Mouse (Mus musculus) kidney, postnatal 36 days (tissue): ENCODE data around the gene B130006D01Rik.
"Not testable (repeated sequence)": the region's sequence is repeated elsewhere in the genome, so short reads cannot be mapped to it uniquely, and the experiment has no call there.

Experiments used
- DNase-seq, 2 experiments: peaks; one replicate each; pipeline ENCODE4 v3.0.0; 2021 to 2022; ENCODE audit warnings: mixed read lengths in 2 of 2

Gene B130006D01Rik

DNA sequence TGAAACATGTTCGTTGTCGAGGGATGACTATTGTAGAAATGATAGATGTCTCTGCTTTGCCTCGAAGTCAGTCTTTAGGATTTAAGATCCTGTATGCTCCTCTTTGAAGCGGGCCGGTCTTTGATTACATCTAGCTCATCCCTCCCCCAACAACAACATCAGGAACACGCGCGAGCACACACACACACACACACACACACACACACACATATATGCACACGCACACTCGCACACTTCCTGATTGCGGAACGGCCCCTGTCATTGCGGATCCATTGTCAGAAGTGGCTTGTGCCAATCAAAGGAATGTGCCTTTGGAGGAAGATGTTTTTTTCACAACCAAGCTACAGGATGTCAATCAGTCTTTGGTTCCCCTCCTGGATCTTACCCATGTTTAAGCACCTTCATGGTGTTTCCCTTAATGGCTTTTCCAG, 9.6 kb upstream of the B130006D01Rik start:
- DNase-seq: peak; percentile 11 to 18

DNA sequence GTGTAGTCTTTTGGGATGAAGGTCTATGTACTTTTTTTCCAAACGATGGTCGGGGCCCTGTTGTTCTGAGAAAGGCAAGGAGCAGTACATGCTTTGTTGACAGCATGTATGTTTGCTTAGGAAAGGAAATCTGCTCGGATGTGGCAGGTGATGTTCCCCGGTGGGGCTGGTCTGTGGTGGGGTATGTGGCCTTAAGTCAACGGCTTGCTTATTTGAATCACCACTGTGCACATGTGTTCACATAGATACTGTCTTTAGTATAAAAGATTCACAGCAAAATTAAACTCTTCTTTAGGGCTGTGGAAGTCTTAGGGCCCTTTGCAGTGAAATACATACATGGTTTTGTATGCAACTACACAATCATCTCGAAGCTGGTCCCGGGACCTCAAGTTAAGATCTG, 9.0 kb upstream of the B130006D01Rik start:
- no peak for DNase-seq

DNA sequence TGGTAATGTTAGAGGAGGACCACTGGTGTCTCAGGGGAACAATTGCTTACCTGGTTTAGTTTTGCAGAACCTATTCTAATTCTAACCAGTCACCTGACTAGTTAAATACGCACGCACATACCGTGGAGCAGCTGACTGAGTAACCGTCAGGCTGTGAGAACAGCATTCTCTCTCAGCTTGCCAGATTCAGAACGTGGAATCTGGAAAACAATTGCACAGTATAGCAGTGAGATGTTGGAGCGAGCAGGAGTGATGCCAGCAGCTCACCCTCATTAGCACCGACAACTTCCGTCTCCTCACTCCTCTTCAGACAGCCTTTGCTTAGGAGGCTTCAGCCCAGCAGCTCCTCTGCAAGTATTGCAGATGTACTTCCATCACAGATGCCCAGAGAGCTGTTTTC, 7.3 kb upstream of the B130006D01Rik start:
- no peak for DNase-seq

DNA sequence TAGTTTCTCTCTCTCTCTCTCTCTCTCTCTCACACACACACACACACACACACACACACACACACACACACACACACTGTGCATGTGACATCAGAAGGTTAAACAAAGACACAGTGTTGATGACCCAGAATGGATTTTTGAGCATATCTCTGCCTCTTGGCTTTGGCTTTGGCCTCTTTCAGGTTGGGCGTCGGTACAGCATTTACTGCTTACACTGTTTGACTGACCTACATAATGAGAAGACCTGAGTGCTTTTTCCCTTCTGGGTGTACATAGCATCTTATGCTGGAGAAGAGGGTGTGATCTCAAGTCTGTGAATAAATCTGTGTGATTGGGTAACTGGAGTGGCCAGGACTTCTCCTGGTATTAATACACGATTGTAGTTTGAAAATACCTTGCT, 4.0 kb upstream of the B130006D01Rik start:
- DNase-seq: no peak

DNA sequence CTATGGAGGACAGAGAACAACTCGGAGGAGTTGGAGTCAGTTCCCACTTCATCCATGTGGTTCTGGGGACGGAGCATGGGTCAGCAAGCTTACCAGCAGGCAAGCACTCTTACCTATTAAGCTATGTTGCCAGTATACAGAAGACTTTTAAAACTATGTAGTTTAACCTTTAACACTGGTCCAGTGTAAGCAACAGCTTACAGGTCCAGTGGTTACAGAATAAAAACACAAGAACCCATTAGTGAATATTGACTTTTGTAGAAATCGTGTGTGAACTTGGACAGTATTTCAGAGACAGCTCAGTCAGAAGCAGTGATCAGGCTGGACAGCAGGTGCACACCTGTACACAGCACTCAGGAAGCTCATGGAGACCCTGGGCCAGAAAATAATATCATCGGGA, 1.1 kb downstream of the B130006D01Rik start:
- no peak for DNase-seq

DNA sequence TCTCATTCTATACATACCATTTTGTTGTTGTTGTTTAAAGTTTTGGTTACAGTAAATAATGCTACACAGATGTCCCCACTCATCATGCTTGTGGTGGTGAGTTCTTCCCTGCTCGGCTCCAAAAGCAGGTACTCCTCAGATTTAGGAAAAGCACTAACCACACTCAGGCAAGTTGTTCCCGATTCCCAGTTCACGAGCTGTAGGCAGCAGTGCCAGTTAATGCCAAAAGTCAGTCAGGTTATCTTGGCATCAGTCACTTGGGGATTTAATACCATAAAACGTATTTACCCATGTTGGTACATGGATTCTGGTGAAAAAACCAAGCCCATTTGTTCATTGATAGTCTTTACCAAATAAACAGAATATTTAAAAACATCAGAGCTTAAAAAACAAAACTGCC, 2.8 kb downstream of the B130006D01Rik start:
- no peak for DNase-seq

DNA sequence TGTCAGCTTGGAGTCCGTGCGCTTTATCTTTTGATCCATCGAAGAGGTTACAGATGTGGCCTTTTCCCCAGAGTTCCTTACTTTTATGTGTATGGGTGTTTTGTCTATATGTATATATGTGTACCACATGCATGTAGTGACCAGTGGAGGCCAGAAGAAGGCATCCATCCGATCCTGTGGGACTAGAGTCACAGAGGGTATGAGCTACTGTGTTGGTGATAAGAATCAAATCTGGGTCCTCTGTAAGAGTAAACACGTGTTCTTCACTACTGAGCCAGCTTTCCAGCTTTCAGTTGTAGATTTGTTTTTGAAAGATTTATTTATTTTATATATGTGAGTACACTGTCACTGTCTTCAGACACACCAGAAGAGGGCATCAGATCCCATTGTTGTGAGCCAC, 4.6 kb downstream of the B130006D01Rik start:
- DNase-seq: no peak

DNA sequence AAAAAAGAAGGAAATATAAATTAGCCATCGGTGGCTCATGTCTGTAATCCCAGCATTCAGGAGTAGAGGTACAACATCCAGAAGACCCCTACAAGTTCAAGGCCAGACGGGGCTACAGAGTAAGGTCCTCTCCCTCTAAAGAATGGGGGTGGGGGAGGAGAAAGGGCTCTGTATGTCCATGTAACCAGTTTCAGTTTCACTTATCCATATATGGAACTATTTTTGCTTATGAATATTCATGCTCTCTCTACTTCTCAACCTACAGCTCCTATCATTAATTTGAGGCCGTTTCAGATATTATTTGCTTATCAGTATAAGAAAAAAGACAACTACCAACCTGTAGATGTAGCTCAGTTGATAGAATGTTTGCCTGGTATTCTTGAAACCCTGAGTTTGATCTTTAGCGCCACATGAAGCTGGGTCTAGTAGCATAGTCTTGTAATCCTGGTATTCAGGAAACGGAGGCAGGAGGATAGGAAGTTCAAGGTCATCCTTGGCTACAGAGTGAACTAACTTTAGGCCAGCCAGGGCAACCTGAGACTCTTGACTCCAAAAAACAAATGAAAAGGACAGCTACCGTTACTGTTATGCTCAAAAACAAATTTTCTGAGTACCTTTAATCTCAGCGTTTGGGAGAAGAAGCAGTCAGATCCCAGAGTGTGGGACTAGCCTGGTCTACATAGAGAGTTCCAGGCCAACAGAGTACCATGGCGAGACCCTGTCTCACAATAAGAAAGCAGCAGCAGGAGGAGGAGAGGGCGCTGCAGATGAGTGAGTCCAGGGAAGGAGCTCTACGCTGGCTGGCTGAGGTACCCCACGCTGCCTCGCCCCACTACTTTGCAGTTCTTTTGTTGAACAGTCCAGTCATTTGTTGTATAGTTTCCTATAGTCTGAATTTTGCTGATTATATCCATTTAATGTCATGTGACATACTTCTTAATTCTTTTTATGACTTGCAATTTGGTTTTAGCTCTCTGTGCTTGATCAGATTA, 5.8 kb downstream of the B130006D01Rik start:
- no peak for DNase-seq

DNA sequence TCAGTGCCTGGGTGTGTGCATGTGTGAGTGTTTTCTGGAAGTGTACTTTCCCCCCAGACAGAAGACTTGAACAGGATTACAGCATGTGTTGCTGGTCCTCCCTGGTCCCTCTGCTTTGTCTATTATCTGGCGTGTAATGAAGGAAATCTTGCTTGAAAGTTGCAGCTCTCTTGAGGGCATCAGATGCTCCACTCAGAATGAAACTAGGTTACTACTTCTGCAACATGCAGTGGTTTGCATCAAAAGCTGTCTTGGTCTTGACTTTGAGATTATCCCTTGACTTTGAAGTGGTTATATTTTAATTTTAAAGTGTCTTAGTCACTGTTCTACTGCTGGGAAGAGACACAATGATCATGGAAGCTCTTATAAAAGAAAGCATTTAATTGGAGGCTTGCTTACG, 11.1 kb downstream of the B130006D01Rik start:
- no peak for DNase-seq

DNA sequence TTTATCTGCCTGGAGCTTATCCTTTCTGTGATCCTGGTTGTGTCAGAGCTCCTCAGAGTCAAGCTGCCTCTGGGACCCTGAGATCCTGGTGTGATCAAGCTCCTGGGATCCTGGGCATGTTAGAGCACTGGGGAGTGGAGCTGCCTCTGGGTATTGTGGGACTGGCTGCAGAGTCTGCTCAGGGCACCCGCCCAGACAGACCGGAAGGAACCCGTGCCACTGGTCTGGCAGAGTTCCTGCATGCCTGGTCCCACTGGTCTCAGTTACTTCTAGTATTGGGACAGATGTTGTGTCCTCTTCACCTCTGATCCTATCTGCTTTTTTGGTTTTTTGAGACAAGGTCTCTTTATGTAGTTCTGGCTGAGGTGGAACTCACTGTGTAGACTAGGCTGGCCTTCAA, 14.4 kb downstream of the B130006D01Rik start:
- DNase-seq: peak; percentile 23 to 53

DNA sequence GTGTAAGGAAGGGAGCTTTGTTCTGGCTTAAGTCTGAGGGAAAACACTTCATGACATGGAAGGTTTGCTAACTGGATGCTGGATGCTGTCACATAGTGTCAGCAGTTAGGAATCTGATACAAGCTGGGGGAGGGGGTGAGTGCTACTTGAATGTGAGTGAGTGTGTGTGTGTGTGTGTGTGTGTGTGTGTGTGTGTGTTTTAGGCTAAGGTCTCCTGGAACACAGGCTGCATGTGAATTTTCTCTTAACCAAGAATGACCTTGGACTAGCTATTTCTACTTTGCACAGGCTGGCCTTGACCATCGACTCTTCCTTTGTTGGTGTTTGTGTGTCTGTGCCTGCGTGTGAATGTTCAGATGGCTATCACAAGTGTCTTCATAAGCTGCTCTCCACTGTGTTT, 21.1 kb downstream of the B130006D01Rik start:
- no peak for DNase-seq

DNA sequence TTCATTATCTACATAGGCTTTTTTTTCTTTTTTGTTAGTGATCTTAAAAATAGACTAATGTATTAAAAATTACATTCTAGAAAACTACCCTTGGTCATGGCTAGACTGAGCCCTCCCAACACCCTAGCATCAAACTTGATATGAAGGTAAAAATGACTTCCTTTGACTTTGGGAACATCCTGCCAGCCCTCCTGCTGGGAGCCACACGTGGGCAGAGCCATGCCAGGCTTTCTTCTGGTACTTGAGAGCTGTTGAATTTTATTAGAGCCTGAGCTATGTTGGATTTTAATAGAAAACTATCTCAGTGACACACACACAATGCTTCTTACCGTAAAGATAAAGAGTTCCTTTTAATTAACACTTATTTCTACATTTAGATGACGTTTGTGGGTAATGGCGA, 23.4 kb downstream of the B130006D01Rik start:
- DNase-seq: no peak

DNA sequence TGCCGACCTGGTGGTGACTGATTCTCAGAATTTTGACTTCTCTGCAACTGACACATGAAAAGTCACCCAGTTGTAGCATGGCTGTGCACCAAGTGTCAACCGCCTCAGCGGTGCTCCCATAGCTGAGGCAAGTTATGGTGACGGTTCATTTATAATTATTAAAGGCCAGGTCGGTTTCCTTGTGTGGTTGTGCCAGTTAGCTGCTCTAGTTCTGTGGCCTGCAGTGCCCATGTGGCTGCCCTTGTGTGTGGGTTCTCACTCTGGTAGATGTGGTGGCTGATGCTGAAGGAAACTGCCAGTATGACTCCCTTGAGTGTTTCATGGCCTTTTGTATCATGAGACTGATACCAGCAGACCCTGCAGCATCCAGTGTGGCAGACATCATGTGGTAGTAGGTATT, 24.9 kb downstream of the B130006D01Rik start:
- no peak for DNase-seq

DNA sequence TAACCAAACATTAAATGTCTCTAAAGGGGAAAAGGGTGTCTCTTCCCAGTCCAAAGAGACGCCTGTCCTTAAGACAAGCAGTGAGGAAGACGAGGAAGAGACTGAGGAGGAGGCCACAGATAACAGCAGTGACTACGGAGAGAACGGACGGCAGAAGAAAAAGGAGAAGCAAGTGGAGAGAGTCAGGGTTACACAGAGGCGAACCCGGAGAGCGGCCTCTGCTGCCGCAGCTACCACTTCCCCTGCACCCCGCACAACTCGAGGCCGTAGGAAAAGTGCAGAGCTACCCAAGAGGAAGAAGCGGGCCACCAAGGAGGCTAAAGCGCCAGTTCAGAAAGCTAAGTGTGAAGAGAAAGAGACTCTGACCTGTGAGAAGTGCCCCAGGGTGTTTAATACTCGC, 26.2 kb downstream of the B130006D01Rik start:
- no peak for DNase-seq

DNA sequence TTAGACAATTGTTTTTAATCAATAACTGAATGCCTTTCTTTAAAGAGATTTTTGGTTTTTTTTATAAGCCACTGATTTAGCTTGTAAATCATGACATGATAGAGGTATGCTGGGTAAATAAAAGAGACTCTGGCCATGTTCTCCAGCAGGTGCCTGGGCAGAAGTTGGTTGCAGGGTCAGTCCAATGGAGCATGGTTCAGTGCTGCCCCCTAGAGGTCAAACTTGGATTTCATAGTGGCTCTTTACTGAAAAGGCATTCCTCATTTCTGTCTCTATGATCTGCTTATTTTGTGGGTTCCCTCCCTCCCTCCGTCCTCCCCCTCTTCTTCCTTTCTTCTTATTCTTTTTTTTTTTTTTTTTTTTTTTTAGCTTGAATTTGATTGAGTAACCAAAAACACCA, 27.6 kb downstream of the B130006D01Rik start:
- DNase-seq: peak; percentile 81 to 90

DNA sequence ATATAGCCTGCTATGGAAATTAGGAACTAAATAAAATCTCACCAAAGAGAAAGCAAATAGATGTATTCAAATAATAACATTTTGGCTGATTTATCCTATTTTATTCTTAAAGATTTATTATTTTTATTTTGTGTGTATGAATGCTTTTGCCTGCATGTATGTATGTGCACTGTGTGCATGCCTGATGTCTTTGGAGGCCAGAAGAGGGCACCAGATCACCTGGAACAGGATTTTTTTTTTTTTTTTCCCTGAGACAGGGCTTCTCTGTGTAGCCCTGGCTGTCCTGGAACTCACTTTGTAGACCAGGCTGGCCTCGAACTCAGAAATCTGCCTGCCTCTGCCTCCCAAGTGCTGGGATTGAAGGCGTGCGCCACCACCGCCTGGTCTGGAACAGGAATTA, 31.8 kb downstream of the B130006D01Rik start:
- DNase-seq: not testable (repeated sequence)

DNA sequence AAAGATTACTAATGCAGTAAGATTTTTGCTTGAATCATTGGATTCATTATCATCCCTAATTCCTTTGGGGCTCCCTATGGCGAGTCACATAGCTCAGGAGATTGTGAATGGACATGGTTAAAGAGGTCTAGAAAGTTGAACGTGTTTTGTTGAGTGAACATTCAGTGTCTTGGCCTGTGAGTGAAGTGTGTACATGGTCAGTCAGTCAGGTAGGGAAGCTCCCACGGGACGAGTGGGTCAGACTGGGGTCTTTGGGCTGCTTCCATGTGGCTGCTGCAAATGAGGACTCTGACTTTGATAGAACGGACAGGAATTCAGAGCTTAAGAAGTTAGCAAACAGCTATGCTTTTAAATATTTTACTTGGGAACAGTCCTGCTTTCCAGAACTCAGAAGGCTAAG, 37.1 kb downstream of the B130006D01Rik start:
- no peak for DNase-seq

DNA sequence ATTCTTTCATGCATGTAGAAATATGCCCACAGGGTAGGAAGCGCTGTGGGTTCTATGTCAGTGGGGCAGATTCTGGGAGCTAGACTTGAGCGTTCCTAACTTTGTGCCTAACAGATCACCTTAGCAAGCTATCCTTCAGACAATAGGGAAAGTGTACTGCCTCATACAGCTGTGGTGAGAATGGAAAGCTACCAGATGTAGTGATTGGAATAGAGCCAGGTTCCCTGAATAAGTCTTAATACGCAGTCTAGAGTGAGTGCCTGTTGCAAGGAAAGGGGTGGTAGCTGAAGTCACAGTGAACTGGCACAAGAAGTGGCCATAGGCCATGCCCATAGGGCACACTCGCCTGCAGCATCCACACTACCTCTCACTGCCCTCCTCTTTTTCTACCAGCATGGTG, 39.6 kb downstream of the B130006D01Rik start:
- no peak for DNase-seq

DNA sequence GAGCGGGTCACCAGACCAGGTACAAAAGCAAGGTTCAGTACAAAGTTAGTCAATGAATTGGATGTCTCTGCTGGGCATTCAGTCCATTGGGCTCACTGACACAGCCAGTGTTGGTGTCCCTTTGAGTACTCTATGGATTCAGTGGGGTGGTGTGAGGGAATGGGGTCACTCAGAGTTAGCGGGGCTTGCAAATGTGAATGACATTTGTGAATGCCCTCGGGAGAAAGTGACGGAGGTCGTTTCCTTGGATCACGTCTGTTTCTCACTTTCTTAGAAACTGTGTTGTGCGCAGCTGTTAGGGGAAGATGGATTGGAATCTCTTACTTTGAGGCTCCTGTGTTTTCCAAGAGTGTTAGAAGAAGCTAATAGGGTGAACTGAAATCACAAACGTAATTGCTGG, 41.4 kb downstream of the B130006D01Rik start:
- DNase-seq: no peak

DNA sequence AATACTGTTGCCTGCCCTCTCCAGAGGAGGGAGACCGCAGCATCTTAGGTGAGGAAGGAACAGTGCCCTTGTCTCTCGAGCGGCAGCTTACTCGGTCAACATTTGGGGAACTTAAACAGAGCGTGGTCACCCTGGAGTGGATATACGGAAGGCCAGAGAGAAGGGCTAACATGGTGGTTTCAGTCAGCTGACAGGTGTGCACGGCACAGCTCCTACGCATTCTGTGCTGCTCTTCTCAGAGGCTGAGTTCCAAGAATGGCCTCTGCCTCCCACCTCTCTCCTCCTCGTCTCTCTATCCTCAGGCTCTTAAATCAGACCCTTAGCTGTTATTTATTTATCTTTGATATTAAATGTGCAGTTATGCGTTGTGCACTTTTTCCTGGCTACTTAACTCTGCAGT, 41.9 kb downstream of the B130006D01Rik start:
- DNase-seq: no peak

DNA sequence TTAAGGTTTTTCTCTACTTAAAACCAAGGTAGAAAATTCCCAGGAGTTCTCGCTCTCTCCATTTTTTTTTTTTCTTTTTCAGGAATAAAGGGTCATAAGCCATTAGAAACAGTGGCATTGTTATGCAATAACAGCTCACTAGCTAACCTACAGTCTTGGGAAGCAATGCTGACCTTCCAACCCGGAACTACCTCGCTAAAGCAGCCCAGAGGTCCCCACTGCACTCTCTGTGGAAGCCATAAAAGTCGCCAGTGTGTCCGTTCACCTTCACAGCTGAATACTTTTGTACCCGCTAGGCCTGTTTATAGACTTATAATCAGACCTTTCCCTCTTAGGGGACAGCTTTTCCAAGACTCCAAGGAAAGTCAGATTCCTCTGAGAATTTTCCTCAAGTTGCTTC, 44.9 kb downstream of the B130006D01Rik start:
- peak in 1 of 2 experiments; percentile 43 for DNase-seq

DNA sequence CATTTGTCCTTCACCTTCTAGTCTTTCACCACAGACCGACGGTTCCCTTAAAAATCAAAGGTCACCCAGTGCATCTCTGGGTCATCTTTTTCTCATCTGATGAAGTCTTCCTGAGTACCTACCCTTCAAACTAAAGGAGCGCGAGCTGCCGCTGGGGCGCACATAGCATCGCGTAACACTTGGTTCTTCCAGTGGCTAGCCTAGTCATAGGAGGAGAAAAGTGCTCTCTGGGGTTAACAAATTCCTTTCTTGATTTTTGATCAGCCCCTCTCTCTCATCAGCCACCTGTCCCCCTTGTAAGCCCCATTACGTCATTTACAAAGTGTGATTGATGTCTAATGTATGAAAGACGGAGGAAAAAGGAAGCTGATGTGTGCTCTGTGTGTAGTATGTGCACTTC, 45.8 kb downstream of the B130006D01Rik start:
- no peak for DNase-seq

DNA sequence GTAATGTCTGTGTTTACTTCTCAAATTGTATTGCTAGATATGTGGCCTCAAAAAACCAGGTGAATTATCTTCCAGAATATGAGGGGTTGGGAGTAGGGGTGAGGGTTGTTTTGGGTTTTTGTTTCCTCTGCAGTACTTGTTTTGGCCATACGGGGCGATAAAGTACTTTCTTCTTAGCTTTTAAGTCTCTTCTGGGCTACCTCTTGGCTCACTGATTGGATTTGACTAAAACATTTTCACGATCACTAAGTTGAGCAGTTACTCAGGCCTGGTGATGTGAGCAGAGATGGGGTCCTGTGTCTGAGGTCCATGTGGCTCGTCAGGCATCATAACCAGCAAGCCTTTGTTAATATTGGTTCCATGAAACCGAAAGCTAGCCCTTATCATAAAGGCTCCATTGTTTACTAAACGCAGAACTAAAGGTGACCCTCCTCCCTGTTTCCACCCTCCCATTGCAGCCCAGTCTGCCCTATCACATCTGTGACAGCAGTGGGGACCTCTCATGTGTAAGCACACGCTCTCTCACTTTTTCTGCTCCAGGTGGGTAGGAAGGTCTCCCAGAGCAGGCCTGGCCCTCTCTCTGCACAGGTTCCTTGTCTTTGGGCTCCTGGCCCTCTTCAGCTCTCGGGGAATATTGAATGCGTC, 47.5 kb downstream of the B130006D01Rik start:
- peak in 1 of 2 experiments; percentile 65 for DNase-seq

DNA sequence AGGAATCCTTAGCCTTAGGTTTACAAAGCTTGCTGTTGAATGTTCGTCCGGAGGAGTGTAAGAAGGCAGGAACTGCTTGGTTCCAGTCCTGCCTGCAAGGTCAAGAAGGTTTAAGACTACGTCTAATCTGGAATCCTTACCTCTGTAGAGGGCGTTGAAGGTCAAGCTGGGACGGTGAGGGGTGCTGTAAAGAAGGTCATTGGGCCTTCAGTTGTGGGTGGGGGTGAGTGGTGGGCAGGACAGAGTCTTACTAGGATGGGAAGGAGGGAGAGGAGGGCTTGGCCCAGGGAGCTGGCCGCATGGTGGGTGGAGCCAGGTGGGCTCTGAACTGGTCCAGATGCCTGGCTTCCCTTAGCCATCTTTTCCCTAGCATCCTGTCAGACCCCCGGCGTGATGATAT, 48.3 kb downstream of the B130006D01Rik start:
- no peak for DNase-seq
